Mouse (Mus musculus): ENCODE measurements around the gene Gm29666. TPM values are rescaled to one million over a fixed set of nuclear protein-coding genes. Genes with fewer than 3 reads are reported as not detected.

Gene Gm29666
- total RNA-seq (2012; rRNA removed) (0.42 and 0.49 TPM in 2 replicates), polyA plus RNA-seq (2012; ENCODE audit: insufficient read depth in 1 of 2, insufficient read length in 2 of 2, low read depth in 1 of 2, low replicate concordance in 2 of 2, missing spikeins in 1 of 2) (under 1 TPM in 1 of 2 experiments, not detected in 1; 0.36 TPM)

- H3K9ac ChIP-seq (ENCODE audit: control insufficient read depth, low read depth, low read length, poor library complexity, severe bottlenecking): no peak within 1 kb of the TSS
- peaks cover 31% of the 10 kb centered on the region for H3K79me2 ChIP-seq (ENCODE audit: control insufficient read depth, insufficient read depth, low read length, poor library complexity)
- DNase-seq (ENCODE audit: low read depth, low spot score): no peak
- H3K4me1 ChIP-seq (ENCODE audit: control insufficient read depth in 1 of 2, insufficient read depth in 2 of 2, low read length in 2 of 2): peaks cover 0 to 8% of the 10 kb centered on the region in 2 experiments; a peak in 2 of 4 replicates
- no peak within 1 kb of the TSS for H3K4me3 ChIP-seq (ENCODE audit: control insufficient read depth in 1 of 2, insufficient read depth in 1 of 2, low read depth in 2 of 2, low read length in 2 of 2)
- H3K27me3 ChIP-seq (ENCODE audit: control insufficient read depth in 1 of 2, insufficient read depth in 2 of 2, low read length in 2 of 2): no peaks in the 10 kb centered on the region
- H3K36me3 ChIP-seq (ENCODE audit: control insufficient read depth in 1 of 2, insufficient read depth in 2 of 2, low read length in 2 of 2): peaks cover 0 to 7% of the 10 kb centered on the region in 2 experiments; a peak in 2 of 4 replicates
- no peak within 1 kb of the TSS for H3K27ac ChIP-seq (ENCODE audit: control insufficient read depth, low read depth, low read length)
- H3K9me3 ChIP-seq (replicated peaks; ENCODE audit: insufficient read depth, low read length): no peaks in the 10 kb centered on the region
- TF ChIP-seq TAL1 (IDR thresholded peaks at IDR 0.05; ENCODE audit: low read length): no peak
- TF ChIP-seq CTCF (IDR thresholded peaks at IDR 0.05 in 2 of 3, conservative IDR thresholded peaks at IDR 0.05 in 1 of 3; ENCODE audit: control insufficient read depth in 1 of 3, insufficient read depth in 1 of 3, low read depth in 2 of 3, low read length in 3 of 3, poor library complexity in 1 of 3, severe bottlenecking in 1 of 3): no peak
- TF ChIP-seq NELFE (IDR thresholded peaks at IDR 0.05; ENCODE audit: low read depth, low read length): no peak
- TF ChIP-seq GATA1 (IDR thresholded peaks at IDR 0.05; ENCODE audit: low read depth, low read length): no peak
- no peak for TF ChIP-seq EP300 (IDR thresholded peaks at IDR 0.05; ENCODE audit: low read depth in 1 of 2, low read length in 2 of 2)
- TF ChIP-seq ETS1 (IDR thresholded peaks at IDR 0.05; ENCODE audit: low read depth, low read length): no peak
- TF ChIP-seq ZMIZ1 (IDR thresholded peaks at IDR 0.05; ENCODE audit: low read depth, low read length): no peak
- no peak for TF ChIP-seq HCFC1 (IDR thresholded peaks at IDR 0.05; ENCODE audit: low read depth, low read length)
- no peak for TF ChIP-seq MAFK (IDR thresholded peaks at IDR 0.05; ENCODE audit: borderline replicate concordance, low read depth, low read length)
- no peak for TF ChIP-seq ZC3H11A (IDR thresholded peaks at IDR 0.05; ENCODE audit: low read depth, low read length)
- TF ChIP-seq ZKSCAN1 (IDR thresholded peaks at IDR 0.05; ENCODE audit: low read depth, low read length): no peak
- no peak for TF ChIP-seq JUND (IDR thresholded peaks at IDR 0.05; ENCODE audit: low read depth, low read length)
- TF ChIP-seq USF2 (IDR thresholded peaks at IDR 0.05; ENCODE audit: borderline replicate concordance in 1 of 2, insufficient read depth in 1 of 2, low read depth in 1 of 2, low read length in 2 of 2): no peak
- TF ChIP-seq TBP (IDR thresholded peaks at IDR 0.05; ENCODE audit: low read depth, low read length): no peak
- TF ChIP-seq SMC3 (IDR thresholded peaks at IDR 0.05; ENCODE audit: low read depth, low read length): no peak
Observed at GRCm38 (mm10) chr15:84919938-84920337, at the start of gene Gm29666. Gm29666 (minus strand) TSS chr15:84920038.

GRCm38 (mm10) chr15:84968534-84968933 is 48.7 kb upstream of the Gm29666 start:
- TF ChIP-seq BHLHE40 (IDR thresholded peaks at IDR 0.05; ENCODE audit: borderline replicate concordance, low read depth, low read length) (no peak), E2F4 (IDR thresholded peaks at IDR 0.05; ENCODE audit: borderline replicate concordance, low read depth, low read length) (no peak), TCF12 (IDR thresholded peaks at IDR 0.05; ENCODE audit: low read depth, low read length) (no peak), ZNF384 (IDR thresholded peaks at IDR 0.05; ENCODE audit: low read depth, low read length) (no peak), NRF1 (IDR thresholded peaks at IDR 0.05; ENCODE audit: insufficient read depth, low read depth, low read length, poor library complexity, severe bottlenecking) (no peak), TBP (IDR thresholded peaks at IDR 0.05; ENCODE audit: low read depth, low read length) (no peak), KAT2A (conservative IDR thresholded peaks at IDR 0.05; ENCODE audit: low read depth, low read length) (no peak), MAFK (IDR thresholded peaks at IDR 0.05; ENCODE audit: borderline replicate concordance, low read depth, low read length) (no peak), GABPA (IDR thresholded peaks at IDR 0.05; ENCODE audit: low read depth, low read length) (no peak), MAZ (IDR thresholded peaks at IDR 0.05; ENCODE audit: low read depth, low read length) (no peak), MXI1 (IDR thresholded peaks at IDR 0.05; ENCODE audit: low read depth, low read length) (no peak)
- no peaks in the 10 kb centered on the region for H3K27me3 ChIP-seq (ENCODE audit: control insufficient read depth in 1 of 2, insufficient read depth in 2 of 2, low read length in 2 of 2)
- H3K36me3 ChIP-seq (ENCODE audit: control insufficient read depth in 1 of 2, insufficient read depth in 2 of 2, low read length in 2 of 2): no peaks in the 10 kb centered on the region
- no peak overlapping the region for H3K9ac ChIP-seq (ENCODE audit: control insufficient read depth, low read depth, low read length, poor library complexity, severe bottlenecking)
- no peaks in the 10 kb centered on the region for H3K79me2 ChIP-seq (ENCODE audit: control insufficient read depth, insufficient read depth, low read length, poor library complexity)
- no peak overlapping the region for H3K27ac ChIP-seq (ENCODE audit: control insufficient read depth, low read depth, low read length)
- H3K4me1 ChIP-seq (ENCODE audit: control insufficient read depth in 1 of 2, insufficient read depth in 2 of 2, low read length in 2 of 2): no peaks in the 10 kb centered on the region
- DNase-seq (ENCODE audit: low read depth, low spot score): no peak
- no peaks in the 10 kb centered on the region for H3K9me3 ChIP-seq (replicated peaks; ENCODE audit: insufficient read depth, low read length)
- H3K4me3 ChIP-seq (ENCODE audit: control insufficient read depth in 1 of 2, insufficient read depth in 1 of 2, low read depth in 2 of 2, low read length in 2 of 2): no peak overlapping the region
